Mouse (Mus musculus) G1E (cell line): ENCODE results near the gene Runx3.

Experiments used
- CTCF ChIP-seq: IDR thresholded peaks from 2 replicates; pipeline ENCODE4 v1.5.1; 2012; ENCODE audit warnings: low read depth, low read length, inconsistent platforms, mixed read lengths
- POLR2AphosphoS5 ChIP-seq: IDR thresholded peaks from 2 replicates; pipeline ENCODE4 v1.6.1; 2012; ENCODE audit warnings: low read depth, low read length, inconsistent platforms; ENCODE audit not compliant: insufficient replicate concordance

DNA sequence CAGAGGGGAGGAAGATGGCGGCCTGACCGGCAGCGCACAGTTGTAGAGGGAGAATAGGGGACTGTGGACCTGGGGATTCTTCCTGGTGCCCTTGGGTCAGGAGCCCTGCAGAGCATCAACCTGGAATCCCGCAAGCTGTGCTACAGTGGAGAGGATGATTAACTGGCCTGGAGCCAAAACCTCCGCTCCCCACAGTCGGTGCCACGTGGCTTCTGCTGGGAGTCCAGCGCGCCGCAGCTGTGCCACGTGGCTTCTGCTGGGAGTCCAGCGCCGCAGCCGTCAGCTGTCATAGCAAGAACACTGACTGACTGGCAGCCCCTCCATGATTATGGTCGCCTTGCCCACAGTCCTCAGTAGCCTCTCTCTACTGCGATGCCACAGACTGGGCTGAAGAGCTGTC, 81.3 kb downstream of the Runx3 start:
- no peak for TF ChIP-seq POLR2AphosphoS5
- TF ChIP-seq CTCF: no peak
